Mouse (Mus musculus): ENCODE measurements around the gene Ttc17.

DNA sequence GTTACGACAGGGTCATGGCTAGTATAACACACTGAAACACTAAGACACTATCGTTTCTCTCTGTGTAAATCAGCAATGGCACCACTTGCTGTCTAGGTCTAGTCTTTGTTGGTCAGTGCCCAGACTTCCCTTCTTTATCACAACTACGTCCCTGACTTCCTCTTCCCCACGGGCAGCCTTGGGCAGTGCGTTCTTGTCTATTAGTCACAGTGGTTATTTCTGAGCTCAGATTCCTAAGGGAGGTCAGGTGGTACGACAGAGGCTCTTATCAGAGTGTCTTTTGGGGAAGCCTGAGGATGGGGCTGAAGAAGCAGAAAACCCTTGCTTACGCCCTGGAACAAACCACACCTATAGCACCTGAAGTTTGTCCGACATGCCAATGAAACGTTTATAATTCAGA, 17.5 kb downstream of the Ttc17 start:
- no peak for TF ChIP-seq CTCF (IDR thresholded peaks at IDR 0.05; ENCODE audit: low read depth, low read length)
- no peak for TF ChIP-seq POLR2A (IDR thresholded peaks at IDR 0.05; ENCODE audit: insufficient read depth, low read length)
